Mouse (Mus musculus) midbrain, embryonic 10.5 days (tissue): ENCODE data around the gene Cpne7. TPM values are rescaled to one million over a fixed set of nuclear protein-coding genes. Genes with fewer than 3 reads are reported as not detected.

Experiments
- DNase-seq: peaks from one replicate; pipeline ENCODE4 v3.0.0-alpha.2; 2017; ENCODE audit warnings: low spot score
- H3K27ac ChIP-seq: fragments of 300-500 bp; sonication (generic); replicated peaks from 2 replicates; pipeline ENCODE4 v1.5.1; 2016; ENCODE audit warnings: mild to moderate bottlenecking
- H3K27me3 ChIP-seq: fragments of 300-500 bp; sonication (generic); 2 replicates; pipeline ENCODE4 v1.6.1; 2016; ENCODE audit warnings: low read depth, mild to moderate bottlenecking; ENCODE audit not compliant: poor library complexity, severe bottlenecking
- H3K36me3 ChIP-seq: fragments of 300-500 bp; sonication (generic); 2 replicates; pipeline ENCODE4 v1.6.1; 2016; ENCODE audit warnings: mild to moderate bottlenecking, moderate library complexity
- H3K4me1 ChIP-seq: fragments of 300-500 bp; sonication (generic); 2 replicates; pipeline ENCODE4 v1.6.1; 2016
- H3K4me3 ChIP-seq: fragments of 300-500 bp; sonication (generic); 2 replicates; pipeline ENCODE4 v1.5.1; 2016; ENCODE audit warnings: mild to moderate bottlenecking, moderate library complexity
- H3K9me3 ChIP-seq: fragments of 300-500 bp; sonication (generic); replicated peaks from 2 replicates; pipeline ENCODE4 v1.6.1; 2016; ENCODE audit warnings: mild to moderate bottlenecking
- WGBS: fragments of 180-500 bp; shearing (Covaris S2); methylation state at CpG from one replicate; pipeline ENCODE4 v1.1.7; 2016; 5-methylcytosine and 5-hydroxymethylcytosine counted together
- polyA plus RNA-seq: library from polyadenylated mRNA; unstranded; fragments of >200 nt; fragmentation: Nextera tagmentation; extraction: Ambion mirVana; gene quantifications from 2 replicates; pipeline ENCODE4 v1.2.1, GENCODE M21; 2016

The Cpne7 gene
- polyA plus RNA-seq, 1 experiment from 2014 or later, result 0.39 TPM

GRCm38 (mm10) chr8:123103285-123103684, 13.9 kb upstream of the Cpne7 start:
- Histone ChIP-seq H3K36me3 (peaks cover 38% of the 10 kb centered on the region), H3K4me1 (peaks cover 18% of the 10 kb centered on the region), H3K4me3 (peak overlapping the region; percentile 96), H3K27ac (peak overlapping the region; percentile 100), H3K27me3 (no peaks in the 10 kb centered on the region), H3K9me3 (no peaks in the 10 kb centered on the region)
- 21% methylated on average over 15 of the region's 15 CpGs for WGBS
- no peak for DNase-seq

GRCm38 (mm10) chr8:123104046-123104767, 13.0 kb upstream of the Cpne7 start:
- no peak overlapping the region for H3K27ac ChIP-seq
- no peaks in the 10 kb centered on the region for H3K27me3 ChIP-seq
- WGBS, result 94% methylated on average over 6 of the region's 6 CpGs
- no peak for DNase-seq
- no peaks in the 10 kb centered on the region for H3K9me3 ChIP-seq
- peaks cover 18% of the 10 kb centered on the region for H3K4me1 ChIP-seq
- H3K36me3 ChIP-seq, result peaks cover 34% of the 10 kb centered on the region
- peak overlapping the region; percentile 96 for H3K4me3 ChIP-seq

- WGBS, result 70% methylated on average over 5 of the region's 5 CpGs
- H3K9me3 ChIP-seq, result no peaks in the 10 kb centered on the region
- H3K36me3 ChIP-seq, result peaks cover 34% of the 10 kb centered on the region
- H3K27me3 ChIP-seq, result no peaks in the 10 kb centered on the region
- H3K4me1 ChIP-seq, result peaks cover 19% of the 10 kb centered on the region
- no peak overlapping the region for H3K4me3 ChIP-seq
- DNase-seq, result no peak
- no peak overlapping the region for H3K27ac ChIP-seq
Observed at GRCm38 (mm10) chr8:123105553-123106326, 11.4 kb upstream of the Cpne7 start.

- DNase-seq, result no peak
- WGBS, result 51% methylated on average over 2 of the region's 2 CpGs
- peaks cover 34% of the 10 kb centered on the region for H3K36me3 ChIP-seq
- H3K9me3 ChIP-seq, result no peaks in the 10 kb centered on the region
- no peak overlapping the region for H3K27ac ChIP-seq
- H3K4me1 ChIP-seq, result peaks cover 26% of the 10 kb centered on the region
- H3K27me3 ChIP-seq, result no peaks in the 10 kb centered on the region
- no peak overlapping the region for H3K4me3 ChIP-seq
Observed at GRCm38 (mm10) chr8:123106531-123106930, 10.6 kb upstream of the Cpne7 start.

GRCm38 (mm10) chr8:123108010-123108409, 9.2 kb upstream of the Cpne7 start:
- Histone ChIP-seq H3K9me3 (no peaks in the 10 kb centered on the region), H3K4me3 (no peak overlapping the region), H3K36me3 (peaks cover 32% of the 10 kb centered on the region), H3K27me3 (no peaks in the 10 kb centered on the region), H3K4me1 (peaks cover 24% of the 10 kb centered on the region), H3K27ac (no peak overlapping the region)
- 71% methylated on average over 1 of the region's 1 CpGs for WGBS
- DNase-seq, result no peak

GRCm38 (mm10) chr8:123108953-123109352, 8.2 kb upstream of the Cpne7 start:
- peaks cover 22% of the 10 kb centered on the region for H3K36me3 ChIP-seq
- WGBS, result 85% methylated on average over 5 of the region's 5 CpGs
- H3K4me1 ChIP-seq, result peaks cover 15% of the 10 kb centered on the region

GRCm38 (mm10) chr8:123110649-123111048, 6.5 kb upstream of the Cpne7 start:
- WGBS, result 18% methylated on average over 4 of the region's 4 CpGs
- Histone ChIP-seq H3K36me3 (peaks cover 5% of the 10 kb centered on the region), H3K9me3 (no peaks in the 10 kb centered on the region), H3K4me3 (no peak overlapping the region), H3K27ac (no peak overlapping the region), H3K4me1 (peaks cover 9% of the 10 kb centered on the region), H3K27me3 (peaks cover 16% of the 10 kb centered on the region)
- peak; percentile 67 for DNase-seq

More at GRCm38 (mm10) chr8:123108953-123109352, 8.2 kb upstream of the Cpne7 start:
- H3K27ac ChIP-seq, result no peak overlapping the region
- DNase-seq, result no peak
- no peaks in the 10 kb centered on the region for H3K9me3 ChIP-seq
- no peak overlapping the region for H3K4me3 ChIP-seq
- H3K27me3 ChIP-seq, result no peaks in the 10 kb centered on the region

- no peaks in the 10 kb centered on the region for H3K36me3 ChIP-seq
- no peak for DNase-seq
- 84% methylated on average over 9 of the region's 9 CpGs for WGBS
- no peak overlapping the region for H3K27ac ChIP-seq
- H3K4me1 ChIP-seq, result peaks cover 30% of the 10 kb centered on the region
- H3K9me3 ChIP-seq, result no peaks in the 10 kb centered on the region
- no peak overlapping the region for H3K4me3 ChIP-seq
- peaks cover 39% of the 10 kb centered on the region for H3K27me3 ChIP-seq
Observed at GRCm38 (mm10) chr8:123112892-123113291, 4.3 kb upstream of the Cpne7 start.

GRCm38 (mm10) chr8:123113908-123114469, 3.2 kb upstream of the Cpne7 start:
- Histone ChIP-seq H3K36me3 (no peaks in the 10 kb centered on the region), H3K4me1 (peaks cover 33% of the 10 kb centered on the region), H3K27me3 (peaks cover 50% of the 10 kb centered on the region), H3K9me3 (no peaks in the 10 kb centered on the region), H3K4me3 (no peak overlapping the region), H3K27ac (no peak overlapping the region)
- WGBS, result 82% methylated on average over 2 of the region's 2 CpGs
- DNase-seq, result no peak

- no peak overlapping the region for H3K27ac ChIP-seq
- H3K4me3 ChIP-seq, result no peak overlapping the region
- no peak for DNase-seq
- peaks cover 56% of the 10 kb centered on the region for H3K27me3 ChIP-seq
- 87% methylated on average over 3 of the region's 3 CpGs for WGBS
- no peaks in the 10 kb centered on the region for H3K36me3 ChIP-seq
- peaks cover 33% of the 10 kb centered on the region for H3K4me1 ChIP-seq
- H3K9me3 ChIP-seq, result no peaks in the 10 kb centered on the region
Observed at GRCm38 (mm10) chr8:123114644-123115043, 2.5 kb upstream of the Cpne7 start.

- H3K27ac ChIP-seq, result no peak overlapping the region
- H3K27me3 ChIP-seq, result peaks cover 67% of the 10 kb centered on the region
- H3K9me3 ChIP-seq, result no peaks in the 10 kb centered on the region
- DNase-seq, result no peak
- no peaks in the 10 kb centered on the region for H3K36me3 ChIP-seq
- WGBS, result 2% methylated on average over 17 of the region's 17 CpGs
- H3K4me1 ChIP-seq, result peaks cover 24% of the 10 kb centered on the region
- H3K4me3 ChIP-seq, result peak overlapping the region; percentile 62
Observed at GRCm38 (mm10) chr8:123117744-123118143, 570 bp downstream of the Cpne7 start.

GRCm38 (mm10) chr8:123122059-123122458, 4.9 kb downstream of the Cpne7 start:
- DNase-seq, result no peak
- H3K27me3 ChIP-seq, result peaks cover 73% of the 10 kb centered on the region
- no peak overlapping the region for H3K4me3 ChIP-seq
- H3K27ac ChIP-seq, result no peak overlapping the region
- H3K9me3 ChIP-seq, result no peaks in the 10 kb centered on the region
- no peaks in the 10 kb centered on the region for H3K36me3 ChIP-seq
- WGBS, result 77% methylated on average over 9 of the region's 9 CpGs
- peaks cover 30% of the 10 kb centered on the region for H3K4me1 ChIP-seq

GRCm38 (mm10) chr8:123122670-123123069, 5.5 kb downstream of the Cpne7 start:
- Histone ChIP-seq H3K4me3 (no peak overlapping the region), H3K9me3 (no peaks in the 10 kb centered on the region), H3K4me1 (peaks cover 23% of the 10 kb centered on the region), H3K36me3 (no peaks in the 10 kb centered on the region), H3K27me3 (peaks cover 73% of the 10 kb centered on the region), H3K27ac (no peak overlapping the region)
- WGBS, result 83% methylated on average over 5 of the region's 5 CpGs
- DNase-seq, result no peak
